Mouse (Mus musculus): ENCODE measurements at regions not wholly inside any gene's neighbourhood (a gene's known extent, or its start where the extent isn't known, plus 50 kb on each side); places are given as distances from the start of the nearest gene placed in this dataset.

DNA sequence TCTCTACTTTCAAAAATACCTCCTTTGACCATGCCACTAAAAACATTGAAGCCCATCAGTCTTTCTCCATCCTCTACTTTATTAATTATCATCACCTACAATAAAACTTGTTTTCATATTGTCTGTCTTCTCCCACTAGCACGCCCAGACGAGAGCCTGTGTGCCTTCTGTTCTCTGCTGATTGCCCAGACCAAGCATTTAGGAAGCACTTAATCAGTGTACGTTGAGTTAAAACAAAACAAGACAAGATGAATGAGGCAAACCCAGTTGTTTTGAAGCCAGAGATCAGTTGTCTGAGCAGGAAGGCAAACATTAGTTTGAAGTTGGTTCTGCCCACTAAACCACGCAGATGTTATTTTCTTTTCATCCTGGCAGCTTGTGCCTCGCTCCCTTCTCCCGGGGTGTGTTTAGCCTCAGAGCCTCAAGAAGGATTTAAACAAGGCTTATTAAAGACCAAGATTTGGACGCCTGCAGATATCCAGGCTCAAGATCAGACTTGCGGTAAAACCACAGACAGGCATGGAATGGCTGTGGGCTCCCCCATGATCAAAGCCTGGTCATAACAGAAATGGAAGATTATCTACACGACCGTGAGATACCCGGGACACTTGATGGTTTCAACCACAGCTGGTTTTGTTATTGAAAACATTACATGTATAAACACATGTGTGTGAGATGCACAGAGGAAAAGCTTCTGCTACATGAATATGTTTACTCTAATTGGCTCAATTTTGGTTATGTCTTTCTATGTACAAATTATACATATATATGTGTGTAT lies 123.1 kb upstream of the Thbs1 start:
- Histone ChIP-seq H3K4me3 (replicated peaks) (no peak overlapping the region), H3K9me3 (replicated peaks) (no peaks in the 10 kb centered on the region), H3K4me1 (replicated peaks) (no peaks in the 10 kb centered on the region), H3K9ac (no peak overlapping the region), H3K4me2 (no peak overlapping the region), H3K36me3 (replicated peaks) (no peaks in the 10 kb centered on the region), H3K27ac (replicated peaks) (no peak overlapping the region), H3K27me3 (no peaks in the 10 kb centered on the region)
- no peak for ATAC-seq (ENCODE audit: insufficient read depth)
- 31% methylated on average over 11 of the region's 11 CpGs for WGBS (ENCODE audit: insufficient replicate concordance)

DNA sequence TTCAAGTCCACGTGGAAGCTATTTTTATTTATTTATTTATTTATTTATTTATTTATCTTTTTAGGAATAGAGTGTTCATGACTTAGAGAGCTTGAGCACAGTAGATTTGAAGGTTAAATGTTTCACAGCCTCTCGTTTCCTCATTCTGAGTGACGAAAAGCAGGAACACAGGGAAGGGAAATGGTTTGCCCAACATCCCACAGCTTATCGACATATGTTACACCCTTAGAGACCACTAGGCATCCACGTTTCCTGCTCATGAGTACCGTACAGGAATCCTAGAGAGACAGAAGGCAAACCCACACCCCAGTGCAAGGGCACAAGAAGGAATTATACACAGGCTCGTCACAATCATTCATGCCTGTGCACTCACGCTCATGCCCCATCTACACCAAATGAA lies 122.5 kb upstream of the Thbs1 start:
- ATAC-seq (ENCODE audit: insufficient read depth) = no peak
- H3K9me3 ChIP-seq (replicated peaks) = no peaks in the 10 kb centered on the region
- H3K36me3 ChIP-seq (replicated peaks) = no peaks in the 10 kb centered on the region
- H3K9ac ChIP-seq = no peak overlapping the region
- no peaks in the 10 kb centered on the region for H3K4me1 ChIP-seq (replicated peaks)
- H3K27me3 ChIP-seq = no peaks in the 10 kb centered on the region
- no peak overlapping the region for H3K4me3 ChIP-seq (replicated peaks)
- H3K4me2 ChIP-seq = no peak overlapping the region
- 24% methylated on average over 8 of the region's 8 CpGs for WGBS (ENCODE audit: insufficient replicate concordance)
- no peak overlapping the region for H3K27ac ChIP-seq (replicated peaks)

DNA sequence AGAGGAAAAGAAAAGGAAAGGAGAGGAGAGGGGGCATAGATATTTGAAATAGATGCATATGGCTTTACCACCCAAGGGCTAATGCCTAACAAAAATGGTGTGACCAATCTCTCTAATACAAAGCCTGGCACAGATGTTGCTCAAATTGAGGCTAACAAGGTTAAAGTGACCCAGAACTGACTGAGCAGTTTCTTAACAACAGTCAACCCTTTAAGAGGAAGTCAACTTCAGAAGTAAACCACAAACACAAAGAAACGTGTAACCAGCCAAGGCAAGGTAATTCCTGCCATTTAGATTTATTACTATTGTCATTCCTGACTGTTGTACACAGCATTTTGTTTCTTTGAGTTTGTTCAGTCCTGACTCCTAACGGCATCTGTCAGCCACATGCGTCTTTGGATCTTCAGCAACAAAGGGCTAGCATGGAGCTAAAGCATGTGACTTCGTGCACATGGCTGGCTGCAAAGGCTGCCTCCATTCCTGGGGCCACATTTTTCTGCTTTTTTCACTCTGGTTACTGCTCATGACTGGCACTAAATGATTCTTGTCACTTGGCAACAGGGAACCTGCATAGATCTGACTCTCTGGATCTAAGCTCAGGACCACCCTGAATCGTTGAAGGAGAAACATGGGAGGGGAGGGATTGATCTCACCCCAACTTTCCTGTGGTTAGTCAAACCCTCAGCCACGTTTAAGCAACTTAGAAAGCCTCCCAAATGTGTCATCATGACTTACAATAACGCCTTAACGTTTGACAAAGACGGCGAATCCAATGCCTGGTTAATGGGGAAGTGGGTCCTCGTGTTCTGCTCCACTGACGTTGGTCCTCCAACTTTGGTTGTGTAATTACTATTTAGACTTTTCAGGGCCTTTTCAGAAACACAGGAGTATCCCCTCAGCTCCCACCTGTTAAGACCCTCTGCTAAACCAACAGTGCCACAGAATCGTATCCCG lies 115.3 kb upstream of the Thbs1 start:
- no peak overlapping the region for H3K4me3 ChIP-seq (replicated peaks)
- 39% methylated on average over 14 of the region's 14 CpGs for WGBS (ENCODE audit: insufficient replicate concordance)
- ATAC-seq (ENCODE audit: insufficient read depth) = no peak; the same call in 1 of the 2 replicates
- no peaks in the 10 kb centered on the region for H3K27me3 ChIP-seq
- peak overlapping the region; percentile 59 for H3K27ac ChIP-seq (replicated peaks)
- no peak overlapping the region for H3K4me2 ChIP-seq
- no peaks in the 10 kb centered on the region for H3K36me3 ChIP-seq (replicated peaks)
- H3K9ac ChIP-seq = no peak overlapping the region
- H3K4me1 ChIP-seq (replicated peaks) = no peaks in the 10 kb centered on the region
- no peaks in the 10 kb centered on the region for H3K9me3 ChIP-seq (replicated peaks)

DNA sequence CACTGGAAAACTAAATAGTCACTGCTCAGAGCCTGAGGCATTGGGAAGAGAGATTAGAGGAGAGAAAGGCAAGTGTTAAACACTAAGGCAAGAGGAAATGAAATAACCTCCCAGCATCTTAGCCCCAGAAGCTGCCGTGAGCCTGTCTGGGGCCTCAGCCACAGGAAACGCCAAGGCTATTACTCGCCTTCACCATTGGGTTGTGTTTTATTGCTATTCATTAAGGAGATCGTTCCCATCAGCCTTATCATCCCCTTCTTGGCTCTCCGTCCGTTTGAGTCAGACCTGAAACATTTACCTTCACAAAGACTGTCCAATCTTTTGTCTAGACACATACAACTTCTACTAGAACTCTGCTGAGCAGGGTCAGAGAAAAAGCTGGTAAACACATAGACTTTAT lies 112.0 kb upstream of the Thbs1 start:
- Histone ChIP-seq H3K4me3 (replicated peaks) (no peak overlapping the region), H3K27ac (replicated peaks) (no peak overlapping the region), H3K9ac (no peak overlapping the region), H3K27me3 (no peaks in the 10 kb centered on the region), H3K9me3 (replicated peaks) (no peaks in the 10 kb centered on the region), H3K36me3 (replicated peaks) (no peaks in the 10 kb centered on the region), H3K4me1 (replicated peaks) (no peaks in the 10 kb centered on the region), H3K4me2 (no peak overlapping the region)
- WGBS (ENCODE audit: insufficient replicate concordance) = 12% methylated on average over 6 of the region's 6 CpGs
- no peak for ATAC-seq (ENCODE audit: insufficient read depth)

DNA sequence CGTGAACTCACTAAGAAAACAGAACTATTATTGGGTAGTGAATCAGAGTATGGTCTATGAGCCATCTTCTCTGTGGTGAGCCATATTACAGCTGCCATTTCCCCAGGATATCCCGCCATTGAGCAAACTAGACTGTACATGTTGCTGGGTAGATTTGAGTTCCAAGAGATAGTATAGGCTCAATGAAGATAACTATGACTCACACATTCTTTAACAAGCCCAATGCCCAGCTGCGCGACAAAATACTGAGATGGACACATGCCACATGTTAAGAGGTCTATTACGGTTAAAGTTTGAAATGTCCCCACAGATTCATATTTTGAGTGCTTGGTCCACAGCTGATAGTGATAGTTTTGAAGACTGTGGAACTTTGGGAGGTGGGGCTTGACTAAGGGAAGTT lies 107.5 kb upstream of the Thbs1 start:
- Histone ChIP-seq H3K4me2 (no peak overlapping the region), H3K27ac (replicated peaks) (no peak overlapping the region), H3K4me3 (replicated peaks) (no peak overlapping the region), H3K9ac (no peak overlapping the region), H3K36me3 (replicated peaks) (no peaks in the 10 kb centered on the region), H3K27me3 (no peaks in the 10 kb centered on the region), H3K4me1 (replicated peaks) (peaks cover 4% of the 10 kb centered on the region; the same call in 1 of the 2 replicates), H3K9me3 (replicated peaks) (no peaks in the 10 kb centered on the region)
- no peak for ATAC-seq (ENCODE audit: insufficient read depth)
- 69% methylated on average over 5 of the region's 5 CpGs for WGBS (ENCODE audit: insufficient replicate concordance)

DNA sequence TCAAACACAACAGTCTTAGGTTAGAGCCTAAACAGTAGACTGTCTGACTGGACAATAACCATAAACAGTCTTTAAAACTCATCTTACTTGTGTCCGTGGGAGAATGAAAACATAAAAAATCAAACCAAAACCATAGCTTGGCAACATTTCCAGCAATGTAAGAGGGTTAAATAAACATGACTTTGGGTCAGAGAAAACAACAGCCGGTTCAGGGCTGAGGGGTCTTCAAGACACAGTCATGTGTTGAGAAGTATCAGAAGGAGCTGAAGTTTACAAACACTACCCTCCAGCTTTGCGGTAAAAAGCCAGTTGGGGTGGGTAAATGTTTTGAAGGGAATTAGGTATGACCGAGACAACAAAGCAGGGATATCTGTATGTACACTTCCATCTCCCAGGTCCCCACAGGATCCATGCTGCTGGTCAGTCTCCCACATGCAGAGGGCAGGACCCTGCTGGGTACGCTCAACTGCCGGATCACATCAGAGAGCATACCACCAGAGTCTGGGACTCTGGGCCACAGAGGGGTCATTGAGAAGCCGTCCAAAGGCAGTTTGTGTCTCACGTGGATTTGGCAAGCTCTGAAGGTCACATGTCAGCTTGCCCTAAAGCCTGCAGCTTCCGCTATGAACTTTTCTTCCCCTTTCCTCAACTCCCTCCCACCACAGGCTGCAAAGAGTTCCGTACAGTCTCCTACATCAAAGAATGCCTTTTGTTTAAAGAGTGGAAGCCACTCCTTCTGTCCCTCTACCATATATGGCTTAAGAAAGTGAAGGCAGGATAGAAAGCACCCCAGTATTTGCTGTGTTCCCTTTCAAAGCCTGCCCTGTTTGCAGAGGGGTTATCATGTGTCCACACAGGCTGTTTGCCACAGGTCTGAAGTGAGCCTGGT lies 103.9 kb upstream of the Thbs1 start:
- Histone ChIP-seq H3K4me3 (replicated peaks) (no peak overlapping the region), H3K4me1 (replicated peaks) (peaks cover 4% of the 10 kb centered on the region; the same call in 1 of the 2 replicates), H3K9ac (no peak overlapping the region), H3K27ac (replicated peaks) (peak overlapping the region; percentile 69; the same call in 1 of the 2 replicates), H3K27me3 (no peaks in the 10 kb centered on the region), H3K4me2 (peak overlapping the region; percentile 34), H3K36me3 (replicated peaks) (no peaks in the 10 kb centered on the region), H3K9me3 (replicated peaks) (no peaks in the 10 kb centered on the region)
- peak; percentile 68 for ATAC-seq (ENCODE audit: insufficient read depth)
- WGBS (ENCODE audit: insufficient replicate concordance) = 34% methylated on average over 10 of the region's 10 CpGs

DNA sequence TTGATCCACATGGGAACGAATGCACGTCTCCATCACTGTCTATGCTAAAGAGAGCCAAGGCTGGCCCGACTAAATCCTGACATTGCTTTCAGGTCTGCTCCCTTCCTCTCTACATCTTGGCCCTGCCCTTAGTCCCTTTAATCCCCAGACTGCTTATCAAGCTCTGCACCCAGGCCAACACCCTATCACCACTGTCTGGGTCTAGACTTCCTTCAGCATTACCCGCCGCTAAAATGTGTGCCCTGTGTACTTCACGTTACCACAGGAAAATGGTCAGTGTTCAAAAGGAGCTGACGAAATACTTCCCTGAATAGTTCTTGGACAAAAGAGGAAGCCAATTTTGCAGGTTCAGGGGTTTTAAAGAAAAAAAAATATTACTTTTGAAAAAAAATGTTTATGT lies 100.0 kb upstream of the Thbs1 start:
- Histone ChIP-seq H3K27ac (replicated peaks) (no peak overlapping the region), H3K9me3 (replicated peaks) (no peaks in the 10 kb centered on the region), H3K4me3 (replicated peaks) (no peak overlapping the region), H3K4me2 (no peak overlapping the region), H3K4me1 (replicated peaks) (peaks cover 4% of the 10 kb centered on the region; the same call in 1 of the 2 replicates), H3K27me3 (no peaks in the 10 kb centered on the region), H3K9ac (no peak overlapping the region), H3K36me3 (replicated peaks) (no peaks in the 10 kb centered on the region)
- 26% methylated on average over 7 of the region's 7 CpGs for whole genome bisulfite sequencing (ENCODE audit: insufficient replicate concordance)
- no peak for ATAC-seq (ENCODE audit: insufficient read depth)

DNA sequence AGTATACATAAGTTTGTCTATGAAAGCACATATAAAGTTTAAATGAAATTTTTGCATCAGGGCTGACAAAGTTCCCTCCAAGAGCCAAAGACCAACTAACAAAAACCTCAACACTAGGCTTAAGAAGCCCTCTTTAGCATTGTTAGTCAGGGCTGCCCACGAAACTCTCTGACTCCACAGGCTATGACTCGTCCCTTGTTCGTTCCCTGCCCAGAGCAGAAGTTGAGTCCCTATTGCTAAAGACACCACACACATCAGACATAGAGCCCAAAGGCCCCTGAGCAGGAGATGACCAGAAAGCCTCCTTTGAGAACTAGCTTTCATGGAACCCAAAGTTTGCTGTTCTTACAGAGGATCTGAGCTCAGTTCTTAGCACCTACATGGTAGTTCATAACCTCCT lies 99.5 kb upstream of the Thbs1 start:
- no peak overlapping the region for H3K4me3 ChIP-seq (replicated peaks)
- no peak for ATAC-seq (ENCODE audit: insufficient read depth)
- H3K27ac ChIP-seq (replicated peaks) = no peak overlapping the region
- H3K36me3 ChIP-seq (replicated peaks) = no peaks in the 10 kb centered on the region
- H3K27me3 ChIP-seq = no peaks in the 10 kb centered on the region
- H3K9me3 ChIP-seq (replicated peaks) = no peaks in the 10 kb centered on the region
- peaks cover 4% of the 10 kb centered on the region; the same call in 1 of the 2 replicates for H3K4me1 ChIP-seq (replicated peaks)
- WGBS (ENCODE audit: insufficient replicate concordance) = 37% methylated on average over 3 of the region's 3 CpGs
- no peak overlapping the region for H3K4me2 ChIP-seq
- no peak overlapping the region for H3K9ac ChIP-seq

DNA sequence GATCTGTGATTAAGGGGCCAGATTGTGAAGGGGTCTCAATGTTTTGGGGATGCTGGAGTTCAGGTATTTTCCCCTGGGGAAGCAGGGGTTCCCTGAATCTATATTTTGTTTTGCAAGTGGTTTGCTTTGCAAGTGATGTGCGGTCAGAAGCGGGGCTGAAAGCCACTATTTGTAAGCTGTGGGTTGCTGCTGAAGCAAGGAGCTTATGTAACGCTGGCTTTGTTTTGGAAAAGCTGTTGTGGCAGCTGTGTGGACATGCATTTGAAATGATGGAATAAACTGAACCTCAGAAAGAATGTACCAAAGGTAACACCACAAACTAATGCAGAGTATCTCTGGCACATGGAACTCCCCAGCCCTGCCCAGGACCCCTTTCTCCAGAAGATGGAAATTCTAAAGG lies 98.5 kb upstream of the Thbs1 start:
- Histone ChIP-seq H3K4me1 (replicated peaks) (no peaks in the 10 kb centered on the region), H3K4me2 (no peak overlapping the region), H3K4me3 (replicated peaks) (no peak overlapping the region), H3K36me3 (replicated peaks) (no peaks in the 10 kb centered on the region), H3K27ac (replicated peaks) (no peak overlapping the region), H3K9ac (no peak overlapping the region), H3K9me3 (replicated peaks) (no peaks in the 10 kb centered on the region), H3K27me3 (no peaks in the 10 kb centered on the region)
- 66% methylated on average over 3 of the region's 3 CpGs for WGBS (ENCODE audit: insufficient replicate concordance)
- no peak for ATAC-seq (ENCODE audit: insufficient read depth)

DNA sequence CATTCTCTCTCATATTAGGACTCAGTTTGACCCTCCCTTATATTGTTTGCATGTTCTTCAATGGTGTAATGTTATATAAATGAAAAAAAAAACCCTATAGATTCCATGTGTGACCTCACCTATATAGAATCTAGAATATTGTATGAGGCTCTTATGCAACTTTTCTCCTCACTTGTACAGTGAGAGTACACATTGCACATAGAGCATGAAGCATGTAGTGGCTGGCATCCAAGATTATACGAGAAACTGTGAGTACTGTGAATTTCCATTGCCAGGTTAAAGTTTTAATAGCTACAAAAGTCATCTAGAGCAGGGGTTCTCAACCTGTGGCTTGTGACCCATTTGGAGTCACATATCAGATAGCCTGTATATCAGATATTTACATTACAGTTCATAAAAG lies 96.5 kb upstream of the Thbs1 start:
- no peaks in the 10 kb centered on the region for H3K36me3 ChIP-seq (replicated peaks)
- no peak for ATAC-seq (ENCODE audit: insufficient read depth)

More for the DNA sequence above, 96.5 kb upstream of the Thbs1 start:
- Histone ChIP-seq H3K4me1 (replicated peaks) (no peaks in the 10 kb centered on the region), H3K27ac (replicated peaks) (no peak overlapping the region), H3K4me2 (no peak overlapping the region), H3K27me3 (no peaks in the 10 kb centered on the region), H3K9me3 (replicated peaks) (no peaks in the 10 kb centered on the region), H3K4me3 (replicated peaks) (no peak overlapping the region), H3K9ac (no peak overlapping the region)
- 60% methylated on average over 1 of the region's 1 CpGs for WGBS (ENCODE audit: insufficient replicate concordance)

Data from liver, embryonic 15.5 days (tissue).